Mouse (Mus musculus) kidney, adult 8-10 months (tissue): ENCODE measurements around the gene Nsf.

Experiments
- DNase-seq, 2 experiments: peaks; one replicate each; pipeline ENCODE4 v3.0.0; 2022

Gene Nsf

GRCm38 (mm10) chr11:103940887-103941286 is 13.0 kb downstream of the Nsf start:
- DNase-seq = no peak

GRCm38 (mm10) chr11:103937976-103938728 is 15.7 kb downstream of the Nsf start:
- DNase-seq = no peak

- DNase-seq = no peak
Measured at GRCm38 (mm10) chr11:103937451-103937850, 16.4 kb downstream of the Nsf start.

- no peak for DNase-seq
Measured at GRCm38 (mm10) chr11:103935717-103936116, 18.1 kb downstream of the Nsf start.

GRCm38 (mm10) chr11:103933886-103934285 is 20.0 kb downstream of the Nsf start:
- DNase-seq = no peak

- DNase-seq = no peak
Measured at GRCm38 (mm10) chr11:103923957-103924356, 29.9 kb downstream of the Nsf start.

GRCm38 (mm10) chr11:103923272-103923671 is 30.6 kb downstream of the Nsf start:
- no peak for DNase-seq

GRCm38 (mm10) chr11:103922812-103923211 is 31.0 kb downstream of the Nsf start:
- DNase-seq = no peak

- DNase-seq = peak; percentile 18 to 45
Measured at GRCm38 (mm10) chr11:103920665-103921064, 33.2 kb downstream of the Nsf start.

- DNase-seq = no peak
Measured at GRCm38 (mm10) chr11:103916807-103917206, 37.0 kb downstream of the Nsf start.

GRCm38 (mm10) chr11:103915686-103916085 is 38.2 kb downstream of the Nsf start:
- DNase-seq = no peak

GRCm38 (mm10) chr11:103910993-103911585 is 42.8 kb downstream of the Nsf start:
- no peak for DNase-seq

- no peak for DNase-seq
Measured at GRCm38 (mm10) chr11:103910531-103910930, 43.3 kb downstream of the Nsf start.

- no peak for DNase-seq
Measured at GRCm38 (mm10) chr11:103909809-103910208, 44.0 kb downstream of the Nsf start.

- no peak for DNase-seq
Measured at GRCm38 (mm10) chr11:103909396-103909795, 44.5 kb downstream of the Nsf start.

GRCm38 (mm10) chr11:103906051-103906719 is 47.7 kb downstream of the Nsf start:
- DNase-seq = no peak

GRCm38 (mm10) chr11:103905506-103905905 is 48.4 kb downstream of the Nsf start:
- no peak for DNase-seq

- no peak for DNase-seq
Measured at GRCm38 (mm10) chr11:103901581-103901966, 52.3 kb downstream of the Nsf start.

GRCm38 (mm10) chr11:103900803-103901580 is 52.9 kb downstream of the Nsf start:
- DNase-seq = no peak

- DNase-seq = no peak
Measured at GRCm38 (mm10) chr11:103896966-103897750, 56.7 kb downstream of the Nsf start.

- no peak for DNase-seq
Measured at GRCm38 (mm10) chr11:103896056-103896455, 57.8 kb downstream of the Nsf start.

- DNase-seq = no peak
Measured at GRCm38 (mm10) chr11:103892831-103893230, 61.0 kb downstream of the Nsf start.
